Mouse (Mus musculus) kidney, embryonic 16.5 days (tissue): ENCODE measurements around the gene Rassf5. TPM values are rescaled to one million over a fixed set of nuclear protein-coding genes. Genes with fewer than 3 reads are reported as not detected.
A peak's percentile ranks its signal among the peaks of the same experiment; 100 is the strongest.

ENCODE experiments used
- ATAC-seq: fragments of 200-750 bp; cut with Nextera tagmentation; 2 replicates; pipeline ENCODE4 v1.8.0; 2017; ENCODE audit warnings: moderate TSS enrichment; ENCODE audit not compliant: low FRiP score, low TSS enrichment
- H3K27ac ChIP-seq: fragments of 300-500 bp; sonication (generic); 2 replicates; pipeline ENCODE4 v1.5.1; 2014; ENCODE audit warnings: low read length
- H3K27me3 ChIP-seq: fragments of 300-500 bp; sonication (generic); 2 replicates; pipeline ENCODE4 v1.6.1; 2014; ENCODE audit warnings: low read length, control low read depth, mixed read lengths; ENCODE audit not compliant: insufficient read depth
- H3K36me3 ChIP-seq: fragments of 300-500 bp; sonication (generic); 2 replicates; pipeline ENCODE4 v1.6.1; 2014; ENCODE audit warnings: low read length, control low read depth, mixed read lengths; ENCODE audit not compliant: insufficient read depth
- H3K4me1 ChIP-seq: fragments of 300-500 bp; sonication (generic); 2 replicates; pipeline ENCODE4 v1.6.1; 2014; ENCODE audit warnings: low read length, control low read depth, mixed read lengths; ENCODE audit not compliant: insufficient read depth
- H3K4me2 ChIP-seq: fragments of 300-500 bp; sonication (generic); replicated peaks from 2 replicates; pipeline ENCODE4 v1.6.1; 2014; ENCODE audit warnings: low read depth, low read length
- H3K4me3 ChIP-seq: fragments of 300-500 bp; sonication (generic); 2 replicates; pipeline ENCODE4 v1.5.1; 2014; ENCODE audit warnings: mild to moderate bottlenecking, low read length
- H3K9ac ChIP-seq: fragments of 300-500 bp; sonication (generic); replicated peaks from 2 replicates; pipeline ENCODE4 v1.6.1; 2014; ENCODE audit warnings: low read length
- H3K9me3 ChIP-seq: fragments of 300-500 bp; sonication (generic); 2 replicates; pipeline ENCODE4 v1.6.1; 2016; ENCODE audit warnings: low read length, control low read depth
- WGBS: fragments of 180-500 bp; shearing (Covaris S2); extraction: QIAGEN DNeasy Blood & Tissue Kit; methylation state at CpG from one replicate; pipeline ENCODE4 v1.1.7; 2014; 5-methylcytosine and 5-hydroxymethylcytosine counted together
- polyA plus RNA-seq: library from polyadenylated mRNA; unstranded; fragments of >200 nt; fragmentation: Nextera tagmentation; extraction: Ambion mirVana; gene quantifications from 2 replicates; pipeline ENCODE4 v1.2.1, GENCODE M21; 2015

Rassf5 gene
- polyA plus RNA-seq = 2.6 and 3.1 TPM in 2 replicates

- ATAC-seq = peak; percentile 60
- Histone ChIP-seq H3K4me1 (peaks cover 29% of the 10 kb centered on the region), H3K4me3 (peak within 1 kb of the TSS; percentile 73), H3K4me2 (peak within 1 kb of the TSS; percentile 98), H3K27ac (no peak within 1 kb of the TSS), H3K36me3 (no peaks in the 10 kb centered on the region), H3K9ac (peak within 1 kb of the TSS; percentile 76), H3K27me3 (peaks cover 20% of the 10 kb centered on the region), H3K9me3 (no peaks in the 10 kb centered on the region)
- WGBS = under 1% methylated on average over 52 of the region's 60 CpGs
These were observed at the start of gene Rassf5 for GRCm38 (mm10) chr1:131245089-131245856. Rassf5 (minus strand) TSS chr1:131245258.

GRCm38 (mm10) chr1:131293922-131294250 lies 48.8 kb upstream of the Rassf5 start:
- Histone ChIP-seq H3K4me2 (no peak overlapping the region), H3K36me3 (peaks cover 34% of the 10 kb centered on the region; the same call in 1 of the 2 replicates), H3K4me1 (no peaks in the 10 kb centered on the region), H3K27me3 (no peaks in the 10 kb centered on the region), H3K4me3 (no peak overlapping the region), H3K9me3 (no peaks in the 10 kb centered on the region), H3K27ac (no peak overlapping the region), H3K9ac (no peak overlapping the region)
- WGBS = 94% methylated on average over 2 of the region's 2 CpGs
- no peak for ATAC-seq

GRCm38 (mm10) chr1:131293221-131293921 lies 48.3 kb upstream of the Rassf5 start:
- Histone ChIP-seq H3K27ac (no peak overlapping the region), H3K36me3 (peaks cover 38% of the 10 kb centered on the region; the same call in 1 of the 2 replicates), H3K9ac (no peak overlapping the region), H3K4me1 (no peaks in the 10 kb centered on the region), H3K4me3 (no peak overlapping the region), H3K27me3 (no peaks in the 10 kb centered on the region), H3K9me3 (no peaks in the 10 kb centered on the region), H3K4me2 (no peak overlapping the region)
- ATAC-seq = no peak
- 88% methylated on average over 4 of the region's 4 CpGs for WGBS

- H3K4me2 ChIP-seq = no peak overlapping the region
- H3K9me3 ChIP-seq = no peaks in the 10 kb centered on the region
- H3K27me3 ChIP-seq = no peaks in the 10 kb centered on the region
- 44% methylated on average over 2 of the region's 2 CpGs for WGBS
- H3K27ac ChIP-seq = no peak overlapping the region
- no peak overlapping the region for H3K9ac ChIP-seq
- no peaks in the 10 kb centered on the region for H3K4me1 ChIP-seq
- H3K36me3 ChIP-seq = peaks cover 38% of the 10 kb centered on the region
- H3K4me3 ChIP-seq = no peak overlapping the region
- ATAC-seq = no peak
These were observed 45.6 kb upstream of the Rassf5 start for GRCm38 (mm10) chr1:131290648-131291047.

GRCm38 (mm10) chr1:131288938-131289337 lies 43.9 kb upstream of the Rassf5 start:
- ATAC-seq = no peak
- no peaks in the 10 kb centered on the region for H3K4me1 ChIP-seq
- H3K9ac ChIP-seq = no peak overlapping the region
- H3K9me3 ChIP-seq = no peaks in the 10 kb centered on the region
- H3K4me3 ChIP-seq = no peak overlapping the region
- no peaks in the 10 kb centered on the region for H3K27me3 ChIP-seq
- H3K27ac ChIP-seq = no peak overlapping the region
- H3K4me2 ChIP-seq = no peak overlapping the region
- 87% methylated on average over 6 of the region's 6 CpGs for WGBS
- H3K36me3 ChIP-seq = peaks cover 31% of the 10 kb centered on the region

GRCm38 (mm10) chr1:131287267-131287666 lies 42.2 kb upstream of the Rassf5 start:
- H3K4me3 ChIP-seq = no peak overlapping the region
- H3K4me1 ChIP-seq = no peaks in the 10 kb centered on the region
- WGBS = 72% methylated on average over 2 of the region's 2 CpGs
- no peak overlapping the region for H3K4me2 ChIP-seq
- H3K27me3 ChIP-seq = no peaks in the 10 kb centered on the region
- peaks cover 23% of the 10 kb centered on the region for H3K36me3 ChIP-seq
- H3K9ac ChIP-seq = no peak overlapping the region
- no peak overlapping the region for H3K27ac ChIP-seq
- ATAC-seq = no peak
- H3K9me3 ChIP-seq = no peaks in the 10 kb centered on the region

GRCm38 (mm10) chr1:131286803-131287202 lies 41.7 kb upstream of the Rassf5 start:
- no peak overlapping the region for H3K9ac ChIP-seq
- ATAC-seq = no peak
- no peak overlapping the region for H3K27ac ChIP-seq
- H3K4me3 ChIP-seq = no peak overlapping the region
- peaks cover 19% of the 10 kb centered on the region for H3K36me3 ChIP-seq
- H3K27me3 ChIP-seq = no peaks in the 10 kb centered on the region
- no peak overlapping the region for H3K4me2 ChIP-seq
- WGBS = 78% methylated on average over 5 of the region's 5 CpGs
- no peaks in the 10 kb centered on the region for H3K9me3 ChIP-seq
- no peaks in the 10 kb centered on the region for H3K4me1 ChIP-seq

- Histone ChIP-seq H3K36me3 (peaks cover 13% of the 10 kb centered on the region), H3K9me3 (no peaks in the 10 kb centered on the region), H3K9ac (no peak overlapping the region), H3K4me1 (0 out of 2 replicates have a peak, but pooled peaks cover 4% of the 10 kb centered on the region), H3K4me2 (no peak overlapping the region), H3K4me3 (no peak overlapping the region), H3K27me3 (no peaks in the 10 kb centered on the region), H3K27ac (no peak overlapping the region)
- ATAC-seq = no peak
- WGBS = 88% methylated on average over 4 of the region's 4 CpGs
These were observed 39.6 kb upstream of the Rassf5 start for GRCm38 (mm10) chr1:131284616-131285015.

- 100% methylated on average over 1 of the region's 1 CpGs for WGBS
These were observed 39.1 kb upstream of the Rassf5 start for GRCm38 (mm10) chr1:131284167-131284566.

GRCm38 (mm10) chr1:131281731-131282130 lies 36.7 kb upstream of the Rassf5 start:
- no peak overlapping the region for H3K9ac ChIP-seq
- H3K4me1 ChIP-seq = peaks cover 17% of the 10 kb centered on the region
- no peak for ATAC-seq
- no peak overlapping the region for H3K4me2 ChIP-seq
- WGBS = 55% methylated on average over 4 of the region's 4 CpGs
- no peaks in the 10 kb centered on the region for H3K27me3 ChIP-seq
- no peak overlapping the region for H3K4me3 ChIP-seq
- no peaks in the 10 kb centered on the region for H3K36me3 ChIP-seq
- no peak overlapping the region for H3K27ac ChIP-seq
- H3K9me3 ChIP-seq = no peaks in the 10 kb centered on the region

More at GRCm38 (mm10) chr1:131284167-131284566, 39.1 kb upstream of the Rassf5 start:
- peaks cover 9% of the 10 kb centered on the region for H3K36me3 ChIP-seq
- ATAC-seq = no peak
- H3K27me3 ChIP-seq = no peaks in the 10 kb centered on the region
- H3K9ac ChIP-seq = no peak overlapping the region
- H3K9me3 ChIP-seq = no peaks in the 10 kb centered on the region
- no peak overlapping the region for H3K4me3 ChIP-seq
- H3K4me1 ChIP-seq = 0 out of 2 replicates have a peak, but pooled peaks cover 7% of the 10 kb centered on the region
- H3K4me2 ChIP-seq = no peak overlapping the region
- H3K27ac ChIP-seq = no peak overlapping the region
